Mouse (Mus musculus): ENCODE measurements around the gene Slamf7. TPM values are rescaled to one million over a fixed set of nuclear protein-coding genes. Genes with fewer than 3 reads are reported as not detected.

Slamf7 gene
- polyA plus RNA-seq, 1 experiment from 2014 or later = 0.21 TPM

- H3K9ac ChIP-seq (ENCODE audit: low read depth, low read length) = no peak overlapping the region
- no peak overlapping the region for H3K4me3 ChIP-seq (ENCODE audit: low read depth, low read length)
- H3K27me3 ChIP-seq (replicated peaks; ENCODE audit: control insufficient read depth, insufficient read depth, low read length) = no peaks in the 10 kb centered on the region
- ATAC-seq (ENCODE audit: low read depth) (no peak), DNase-seq (ENCODE audit: low spot score) (no peak)
- WGBS = 69% methylated on average over 7 of the region's 7 CpGs
- H3K9me3 ChIP-seq (ENCODE audit: control insufficient read depth, low read length) = no peaks in the 10 kb centered on the region
- no peak overlapping the region for H3K4me2 ChIP-seq (ENCODE audit: low read depth, low read length)
- no peaks in the 10 kb centered on the region for H3K36me3 ChIP-seq (ENCODE audit: control insufficient read depth, insufficient read depth, low read length)
- no peak overlapping the region for H3K27ac ChIP-seq (replicated peaks; ENCODE audit: low read depth, low read length)
- peaks cover 4% of the 10 kb centered on the region; the same call in 1 of the 2 replicates for H3K4me1 ChIP-seq (ENCODE audit: control insufficient read depth, insufficient read depth, low read length)
These were observed 22.8 kb downstream of the Slamf7 start for GRCm38 (mm10) chr1:171630041-171630440.

DNA sequence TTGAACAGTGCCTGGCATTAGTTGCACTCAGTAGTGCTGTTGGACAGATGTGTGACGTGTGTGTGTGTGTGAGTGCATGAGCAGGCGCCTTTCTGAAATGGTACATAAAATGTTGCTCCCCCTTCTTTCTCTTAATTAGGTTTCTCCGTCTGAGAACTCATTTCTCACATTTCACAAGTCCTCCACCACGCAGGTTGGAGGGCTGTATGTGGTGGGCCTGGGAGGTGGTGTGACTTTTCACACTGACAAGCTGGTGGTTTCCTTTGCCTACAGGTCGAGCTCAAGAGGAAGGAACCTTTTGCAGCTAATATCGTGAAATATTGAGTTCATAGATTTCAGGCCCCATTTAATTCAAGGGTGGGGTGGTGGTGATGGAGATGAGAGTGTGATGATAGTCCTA lies 23.7 kb downstream of the Slamf7 start:
- no peak for DNase-seq (ENCODE audit: low spot score)
- H3K4me2 ChIP-seq (ENCODE audit: low read depth, low read length) = no peak overlapping the region
- no peaks in the 10 kb centered on the region for H3K27me3 ChIP-seq (replicated peaks; ENCODE audit: control insufficient read depth, insufficient read depth, low read length)
- H3K9ac ChIP-seq (ENCODE audit: low read depth, low read length) = no peak overlapping the region
- WGBS = 64% methylated on average over 6 of the region's 6 CpGs
- H3K4me3 ChIP-seq (ENCODE audit: low read depth, low read length) = no peak overlapping the region
- H3K27ac ChIP-seq (replicated peaks; ENCODE audit: low read depth, low read length) = no peak overlapping the region
- no peak for ATAC-seq (ENCODE audit: low read depth)
- H3K4me1 ChIP-seq (ENCODE audit: control insufficient read depth, insufficient read depth, low read length) = peaks cover 4% of the 10 kb centered on the region; the same call in 1 of the 2 replicates
- H3K9me3 ChIP-seq (ENCODE audit: control insufficient read depth, low read length) = no peaks in the 10 kb centered on the region
- no peaks in the 10 kb centered on the region for H3K36me3 ChIP-seq (ENCODE audit: control insufficient read depth, insufficient read depth, low read length)

DNA sequence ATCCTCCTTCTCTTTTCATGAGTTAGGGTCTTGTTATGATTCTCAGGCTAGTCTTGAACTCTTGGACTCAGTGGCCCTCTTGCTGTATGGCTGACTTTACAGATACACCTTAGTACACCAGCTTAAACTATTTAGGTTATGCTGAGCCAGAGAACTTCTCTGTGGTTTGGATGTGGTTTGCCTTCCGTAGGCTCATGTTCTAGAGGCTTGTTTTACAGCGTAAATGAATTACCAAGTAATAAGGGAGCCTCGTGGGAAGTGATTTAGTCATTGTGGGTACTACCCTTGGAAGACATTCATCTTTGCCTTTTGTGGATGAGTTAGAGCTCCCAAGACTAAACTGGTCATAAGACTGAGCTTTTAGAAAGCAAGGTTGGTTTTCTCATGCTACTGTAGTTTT lies 25.0 kb downstream of the Slamf7 start:
- H3K4me3 ChIP-seq (ENCODE audit: low read depth, low read length) = no peak overlapping the region
- no peak overlapping the region for H3K27ac ChIP-seq (replicated peaks; ENCODE audit: low read depth, low read length)
- no peaks in the 10 kb centered on the region for H3K36me3 ChIP-seq (ENCODE audit: control insufficient read depth, insufficient read depth, low read length)
- DNase-seq (ENCODE audit: low spot score) = no peak
- no peaks in the 10 kb centered on the region for H3K27me3 ChIP-seq (replicated peaks; ENCODE audit: control insufficient read depth, insufficient read depth, low read length)
- no peak for ATAC-seq (ENCODE audit: low read depth)
- H3K9me3 ChIP-seq (ENCODE audit: control insufficient read depth, low read length) = no peaks in the 10 kb centered on the region
- WGBS = 68% methylated on average over 3 of the region's 3 CpGs
- H3K4me1 ChIP-seq (ENCODE audit: control insufficient read depth, insufficient read depth, low read length) = peaks cover 4% of the 10 kb centered on the region; the same call in 1 of the 2 replicates
- no peak overlapping the region for H3K9ac ChIP-seq (ENCODE audit: low read depth, low read length)
- no peak overlapping the region for H3K4me2 ChIP-seq (ENCODE audit: low read depth, low read length)

GRCm38 (mm10) chr1:171620091-171620490 lies 32.7 kb downstream of the Slamf7 start:
- H3K27ac ChIP-seq (replicated peaks; ENCODE audit: low read depth, low read length) = no peak overlapping the region
- H3K4me1 ChIP-seq (ENCODE audit: control insufficient read depth, insufficient read depth, low read length) = no peaks in the 10 kb centered on the region
- no peak for DNase-seq (ENCODE audit: low spot score)
- H3K27me3 ChIP-seq (replicated peaks; ENCODE audit: control insufficient read depth, insufficient read depth, low read length) = no peaks in the 10 kb centered on the region
- no peaks in the 10 kb centered on the region for H3K9me3 ChIP-seq (ENCODE audit: control insufficient read depth, low read length)
- no peak overlapping the region for H3K4me3 ChIP-seq (ENCODE audit: low read depth, low read length)
- no peak overlapping the region for H3K4me2 ChIP-seq (ENCODE audit: low read depth, low read length)
- ATAC-seq (ENCODE audit: low read depth) = no peak
- H3K36me3 ChIP-seq (ENCODE audit: control insufficient read depth, insufficient read depth, low read length) = no peaks in the 10 kb centered on the region
- 86% methylated on average over 6 of the region's 6 CpGs for WGBS
- no peak overlapping the region for H3K9ac ChIP-seq (ENCODE audit: low read depth, low read length)

GRCm38 (mm10) chr1:171619645-171620044 lies 33.2 kb downstream of the Slamf7 start:
- ATAC-seq (ENCODE audit: low read depth) (no peak), DNase-seq (ENCODE audit: low spot score) (no peak)
- Histone ChIP-seq H3K27ac (replicated peaks; ENCODE audit: low read depth, low read length) (no peak overlapping the region), H3K27me3 (replicated peaks; ENCODE audit: control insufficient read depth, insufficient read depth, low read length) (no peaks in the 10 kb centered on the region), H3K4me2 (ENCODE audit: low read depth, low read length) (no peak overlapping the region), H3K9me3 (ENCODE audit: control insufficient read depth, low read length) (no peaks in the 10 kb centered on the region), H3K36me3 (ENCODE audit: control insufficient read depth, insufficient read depth, low read length) (no peaks in the 10 kb centered on the region), H3K4me1 (ENCODE audit: control insufficient read depth, insufficient read depth, low read length) (no peaks in the 10 kb centered on the region), H3K4me3 (ENCODE audit: low read depth, low read length) (no peak overlapping the region), H3K9ac (ENCODE audit: low read depth, low read length) (no peak overlapping the region)
- 62% methylated on average over 3 of the region's 3 CpGs for WGBS

DNA sequence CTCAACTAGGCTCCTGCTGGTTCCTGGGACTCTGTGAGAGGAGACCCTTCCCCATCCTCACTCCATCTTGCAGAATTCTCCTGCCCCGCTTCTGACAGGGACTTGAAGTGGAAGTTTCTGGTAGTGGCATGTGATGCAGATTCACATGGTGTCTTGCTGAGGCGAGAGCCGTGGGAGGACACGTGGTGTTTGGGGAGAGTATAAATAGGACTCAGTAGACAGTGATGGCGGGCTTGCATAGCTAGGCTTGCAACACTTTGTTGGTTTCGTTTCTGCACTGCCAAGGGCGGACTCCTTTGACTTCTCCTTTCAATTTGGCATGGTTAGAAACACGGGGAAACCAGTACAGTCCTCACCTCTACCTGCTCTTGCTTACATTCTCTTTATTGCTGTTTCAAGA lies 33.8 kb downstream of the Slamf7 start:
- H3K4me2 ChIP-seq (ENCODE audit: low read depth, low read length) = no peak overlapping the region
- DNase-seq (ENCODE audit: low spot score) = no peak
- H3K9me3 ChIP-seq (ENCODE audit: control insufficient read depth, low read length) = no peaks in the 10 kb centered on the region
- ATAC-seq (ENCODE audit: low read depth) = no peak
- H3K4me1 ChIP-seq (ENCODE audit: control insufficient read depth, insufficient read depth, low read length) = no peaks in the 10 kb centered on the region
- WGBS = 81% methylated on average over 8 of the region's 8 CpGs
- no peaks in the 10 kb centered on the region for H3K36me3 ChIP-seq (ENCODE audit: control insufficient read depth, insufficient read depth, low read length)
- no peak overlapping the region for H3K4me3 ChIP-seq (ENCODE audit: low read depth, low read length)
- no peak overlapping the region for H3K9ac ChIP-seq (ENCODE audit: low read depth, low read length)
- H3K27ac ChIP-seq (replicated peaks; ENCODE audit: low read depth, low read length) = no peak overlapping the region
- H3K27me3 ChIP-seq (replicated peaks; ENCODE audit: control insufficient read depth, insufficient read depth, low read length) = no peaks in the 10 kb centered on the region

DNA sequence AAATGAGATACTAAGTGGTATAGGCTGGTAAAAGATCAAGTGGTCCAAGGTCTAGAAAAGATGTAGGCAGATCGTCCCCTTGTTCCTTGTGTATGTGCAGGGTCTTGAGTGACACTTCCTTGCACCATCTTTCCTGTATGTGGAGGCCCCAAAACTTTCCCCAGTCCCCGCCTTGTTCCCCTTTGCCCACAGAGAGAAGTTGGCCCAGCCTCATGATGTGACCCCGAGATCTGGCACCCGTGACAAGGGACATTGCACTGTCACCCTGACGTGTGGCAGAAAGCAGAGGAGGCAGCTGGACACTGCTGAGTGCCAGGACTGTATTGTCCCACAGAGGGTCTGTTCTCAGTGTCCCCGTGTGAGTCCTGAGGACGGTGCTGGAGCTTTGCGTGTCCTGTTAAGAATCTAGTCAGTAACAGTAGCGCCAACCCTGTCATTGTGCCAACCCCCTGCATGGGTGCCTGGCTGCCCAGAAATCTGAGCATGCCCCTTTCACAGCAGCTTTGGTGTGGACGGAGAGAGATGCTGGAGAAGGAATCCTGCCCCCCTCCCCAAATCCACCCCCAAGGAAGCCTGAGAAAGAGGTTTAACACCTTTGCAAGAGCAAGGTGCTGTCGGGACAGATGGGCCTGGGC lies 35.8 kb downstream of the Slamf7 start:
- ATAC-seq (ENCODE audit: low read depth) (no peak), DNase-seq (ENCODE audit: low spot score) (no peak)
- H3K36me3 ChIP-seq (ENCODE audit: control insufficient read depth, insufficient read depth, low read length) = no peaks in the 10 kb centered on the region
- H3K27me3 ChIP-seq (replicated peaks; ENCODE audit: control insufficient read depth, insufficient read depth, low read length) = no peaks in the 10 kb centered on the region
- no peaks in the 10 kb centered on the region for H3K9me3 ChIP-seq (ENCODE audit: control insufficient read depth, low read length)
- H3K9ac ChIP-seq (ENCODE audit: low read depth, low read length) = no peak overlapping the region
- no peak overlapping the region for H3K4me3 ChIP-seq (ENCODE audit: low read depth, low read length)
- no peaks in the 10 kb centered on the region for H3K4me1 ChIP-seq (ENCODE audit: control insufficient read depth, insufficient read depth, low read length)
- H3K4me2 ChIP-seq (ENCODE audit: low read depth, low read length) = no peak overlapping the region
- 78% methylated on average over 11 of the region's 11 CpGs for WGBS
- no peak overlapping the region for H3K27ac ChIP-seq (replicated peaks; ENCODE audit: low read depth, low read length)

GRCm38 (mm10) chr1:171613962-171614361 lies 38.9 kb downstream of the Slamf7 start:
- Histone ChIP-seq H3K4me1 (ENCODE audit: control insufficient read depth, insufficient read depth, low read length) (no peaks in the 10 kb centered on the region), H3K27ac (replicated peaks; ENCODE audit: low read depth, low read length) (no peak overlapping the region), H3K4me2 (ENCODE audit: low read depth, low read length) (no peak overlapping the region), H3K9me3 (ENCODE audit: control insufficient read depth, low read length) (no peaks in the 10 kb centered on the region), H3K36me3 (ENCODE audit: control insufficient read depth, insufficient read depth, low read length) (no peaks in the 10 kb centered on the region), H3K4me3 (ENCODE audit: low read depth, low read length) (no peak overlapping the region), H3K27me3 (replicated peaks; ENCODE audit: control insufficient read depth, insufficient read depth, low read length) (no peaks in the 10 kb centered on the region), H3K9ac (ENCODE audit: low read depth, low read length) (no peak overlapping the region)
- ATAC-seq (ENCODE audit: low read depth) (no peak), DNase-seq (ENCODE audit: low spot score) (no peak)
- WGBS = 41% methylated on average over 2 of the region's 2 CpGs

DNA sequence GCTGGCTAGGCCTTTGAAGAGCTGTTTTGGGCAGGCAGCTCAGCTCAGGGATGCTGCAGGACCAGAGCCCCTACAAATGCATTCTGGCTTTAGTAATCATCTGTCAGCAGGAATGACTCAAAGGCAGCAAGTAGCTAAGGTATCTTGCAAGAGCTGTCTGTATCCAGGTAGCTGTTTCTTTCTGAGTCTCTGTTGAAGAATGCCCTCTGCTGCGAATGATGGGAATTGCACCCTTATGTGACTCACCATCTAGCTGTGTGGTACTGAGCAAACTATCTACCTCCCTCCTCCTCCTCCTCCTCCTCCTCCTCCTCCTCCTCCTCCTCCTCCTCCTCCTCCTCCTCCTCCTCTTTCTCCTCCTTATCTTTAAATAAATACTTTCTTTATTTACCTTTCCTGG lies 42.1 kb downstream of the Slamf7 start:
- Histone ChIP-seq H3K4me1 (ENCODE audit: control insufficient read depth, insufficient read depth, low read length) (no peaks in the 10 kb centered on the region), H3K4me3 (ENCODE audit: low read depth, low read length) (no peak overlapping the region), H3K27me3 (replicated peaks; ENCODE audit: control insufficient read depth, insufficient read depth, low read length) (no peaks in the 10 kb centered on the region), H3K36me3 (ENCODE audit: control insufficient read depth, insufficient read depth, low read length) (no peaks in the 10 kb centered on the region), H3K27ac (replicated peaks; ENCODE audit: low read depth, low read length) (no peak overlapping the region), H3K4me2 (ENCODE audit: low read depth, low read length) (no peak overlapping the region), H3K9ac (ENCODE audit: low read depth, low read length) (no peak overlapping the region), H3K9me3 (ENCODE audit: control insufficient read depth, low read length) (no peaks in the 10 kb centered on the region)
- ATAC-seq (ENCODE audit: low read depth) (no peak), DNase-seq (ENCODE audit: low spot score) (no peak)
- WGBS = 11% methylated on average over 1 of the region's 1 CpGs

Data from embryonic facial prominence, embryonic 14.5 days (tissue).